Mouse (Mus musculus): ENCODE results near the gene Mef2b.

The Mef2b gene

DNA sequence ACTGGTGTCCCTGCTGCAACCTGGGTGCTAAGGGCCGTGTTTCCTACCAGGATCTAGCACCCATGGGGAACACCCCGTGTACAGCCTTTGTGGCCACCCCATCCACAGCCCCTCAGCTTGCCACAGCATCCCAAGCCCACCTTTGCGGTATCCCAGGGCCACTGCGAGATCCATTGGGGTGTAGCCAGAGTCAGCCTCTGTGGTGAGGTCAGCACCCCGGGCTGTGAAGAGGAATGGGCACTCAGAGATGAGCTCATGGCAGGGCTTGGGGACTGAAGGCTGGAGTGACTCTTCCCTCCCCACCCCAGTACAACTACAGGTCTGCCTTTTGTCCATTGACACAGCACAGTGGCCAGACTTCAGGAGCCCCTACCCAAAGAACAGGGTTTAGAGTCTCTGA lies 5.4 kb upstream of the Mef2b start:
- DNase-seq (ENCODE audit: low spot score), result no peak

- no peak for DNase-seq (ENCODE audit: low spot score)
Measured at GRCm38 (mm10) chr8:70134931-70135330, 4.6 kb upstream of the Mef2b start.

- no peak for DNase-seq (ENCODE audit: low spot score)
Measured at GRCm38 (mm10) chr8:70136591-70136990, 2.9 kb upstream of the Mef2b start.

- no peak for DNase-seq (ENCODE audit: low spot score)
Measured at GRCm38 (mm10) chr8:70137890-70138289, 1.6 kb upstream of the Mef2b start.

DNA sequence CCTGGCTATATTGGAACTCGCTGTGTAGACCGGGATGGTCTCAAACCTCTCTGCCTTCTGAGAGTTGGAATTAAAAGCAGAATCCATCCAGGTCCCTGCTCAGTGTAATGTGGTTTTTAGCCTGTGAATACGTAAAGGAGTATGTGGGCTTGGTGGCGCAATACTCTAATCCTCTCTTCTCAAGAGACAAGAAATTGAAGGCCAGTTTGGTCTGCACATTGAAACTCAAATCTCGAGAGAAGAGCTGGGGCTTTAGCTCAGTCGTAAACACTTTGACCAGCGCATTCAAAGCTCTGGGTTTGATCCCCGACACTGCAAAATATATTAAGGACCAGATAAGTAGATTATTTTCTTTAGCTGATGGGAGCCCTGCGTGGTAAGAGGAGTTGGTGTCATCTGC lies 470 bp downstream of the Mef2b start:
- no peak for DNase-seq (ENCODE audit: low spot score)

DNA sequence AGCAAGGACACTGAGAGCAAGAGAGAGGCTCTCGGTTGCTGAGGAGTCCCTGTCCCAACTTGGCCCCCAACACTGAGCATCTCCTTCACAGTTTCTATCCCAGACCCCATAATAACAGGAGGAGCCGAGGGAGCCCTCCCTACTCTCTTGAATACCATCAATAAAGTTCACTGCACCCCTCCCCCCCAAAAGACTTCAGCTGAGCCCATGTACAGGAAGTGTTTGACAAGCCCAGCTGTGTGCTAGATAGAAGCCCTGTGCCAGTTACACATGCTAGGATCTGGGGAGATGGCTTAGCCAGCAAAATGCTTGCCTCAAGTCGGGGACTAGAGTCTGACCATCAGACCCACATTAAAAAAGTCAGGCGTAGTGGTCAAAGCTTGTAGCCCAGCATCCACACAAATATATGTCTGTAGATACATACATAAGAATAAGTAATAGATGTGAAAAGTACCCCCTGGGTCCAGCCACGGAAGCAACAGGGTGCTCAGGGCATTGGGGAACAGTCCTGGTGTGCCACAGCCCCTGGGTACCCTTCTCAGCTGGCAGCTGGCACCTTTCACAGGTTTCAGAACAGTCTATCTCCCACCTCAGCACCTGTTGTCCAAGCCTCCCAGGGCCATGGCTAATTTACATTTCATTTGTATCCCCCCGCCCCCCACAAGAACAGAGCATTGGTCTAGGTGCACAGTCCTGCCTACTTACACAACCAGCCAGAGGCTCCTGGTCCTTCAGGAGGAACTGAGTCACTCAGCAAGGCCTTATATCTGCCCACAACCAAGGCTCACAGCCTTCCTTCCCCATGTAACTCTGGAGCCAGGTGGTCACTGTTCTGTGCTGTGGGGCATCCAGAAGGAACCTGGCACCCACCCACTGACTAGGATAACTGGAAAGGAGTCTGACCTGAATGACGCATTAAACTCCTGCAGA lies 8.4 kb downstream of the Mef2b start:
- no peak for DNase-seq (ENCODE audit: low spot score)

DNA sequence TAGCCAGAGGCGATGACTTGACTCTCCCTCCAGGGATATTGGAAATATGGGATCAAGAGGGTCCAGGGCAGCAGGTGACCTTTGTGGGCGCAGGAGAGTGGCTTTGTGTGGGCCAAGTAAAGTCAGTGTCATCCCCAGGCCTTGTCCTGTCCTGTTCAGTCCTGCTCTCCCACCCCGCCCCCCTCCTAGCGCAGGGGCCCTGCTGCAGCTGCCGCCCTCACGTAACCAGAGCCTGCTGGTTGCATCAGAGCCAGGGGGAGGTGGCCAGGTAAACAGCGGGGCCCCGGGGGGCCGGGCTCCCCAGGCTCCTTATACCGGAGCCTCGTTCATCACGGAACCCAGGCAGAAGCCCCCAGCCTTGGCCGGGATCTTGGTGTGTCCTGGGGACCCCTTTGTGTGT lies 10.6 kb downstream of the Mef2b start:
- no peak for DNase-seq (ENCODE audit: low spot score)

DNA sequence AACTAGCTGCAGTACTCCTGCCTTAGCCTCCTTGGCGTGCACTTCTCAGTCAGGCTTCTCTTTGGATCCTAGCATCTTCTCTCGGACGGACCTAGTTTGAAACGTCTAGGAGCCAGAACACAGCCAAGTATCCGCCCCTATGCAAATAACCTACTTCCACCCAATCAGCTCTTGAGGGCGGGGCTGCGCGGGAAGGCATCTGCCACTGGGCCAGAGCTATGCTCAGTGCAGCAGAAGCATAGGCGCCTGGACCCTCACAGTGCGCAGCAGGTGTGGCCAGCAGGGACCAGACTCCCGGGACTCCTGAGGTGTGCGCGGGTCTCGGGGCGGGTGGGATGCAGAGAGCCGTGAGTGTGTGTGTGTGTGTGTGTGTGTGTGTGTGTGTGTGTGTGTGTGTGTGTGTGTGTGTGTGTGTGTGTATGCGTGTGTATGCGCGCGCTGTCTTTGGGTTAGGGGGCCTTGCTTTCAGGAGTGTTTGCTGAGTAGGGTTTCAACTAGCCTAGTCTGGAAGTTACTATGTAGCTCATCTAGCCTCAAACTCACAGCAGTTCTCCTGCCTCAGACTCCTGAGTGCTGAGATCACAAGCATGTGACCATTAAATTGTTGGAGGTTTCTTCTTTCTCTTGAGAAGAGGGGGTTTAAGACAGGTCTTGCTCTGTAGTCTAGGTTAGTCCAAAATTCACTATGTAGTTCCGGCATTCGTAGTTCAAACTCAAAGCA lies 13.2 kb downstream of the Mef2b start:
- DNase-seq (ENCODE audit: low spot score), result no peak

DNA sequence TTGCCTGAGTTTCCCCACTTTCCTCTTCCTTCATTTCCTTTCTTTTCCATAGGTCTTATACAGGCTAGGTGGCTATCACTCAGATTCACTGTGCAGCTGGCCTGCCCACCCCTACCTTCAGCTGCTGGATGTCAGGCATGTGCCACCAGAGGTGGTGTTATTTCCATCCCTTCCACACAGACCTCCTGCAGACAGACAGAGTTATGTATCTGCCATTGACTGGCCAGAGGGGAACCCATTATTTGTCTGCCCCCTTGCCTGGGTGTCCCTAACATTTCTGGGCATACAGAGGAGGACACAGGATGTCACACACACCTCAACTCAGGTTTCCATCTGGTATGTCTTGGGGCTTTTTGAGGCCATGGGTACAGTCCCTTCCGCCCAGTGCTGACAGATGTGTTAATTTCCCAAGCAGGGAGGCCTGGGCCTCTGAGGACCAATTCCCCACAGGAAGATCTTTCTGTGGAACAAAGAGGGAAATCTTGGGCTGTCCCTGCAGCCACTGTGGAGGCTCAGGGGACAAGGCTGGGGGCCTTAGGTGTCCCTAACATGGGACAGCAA lies 17.8 kb downstream of the Mef2b start:
- no peak for DNase-seq (ENCODE audit: low spot score)

GRCm38 (mm10) chr8:70158069-70158853 lies 18.8 kb downstream of the Mef2b start:
- DNase-seq (ENCODE audit: low spot score), result peak; percentile 48

DNA sequence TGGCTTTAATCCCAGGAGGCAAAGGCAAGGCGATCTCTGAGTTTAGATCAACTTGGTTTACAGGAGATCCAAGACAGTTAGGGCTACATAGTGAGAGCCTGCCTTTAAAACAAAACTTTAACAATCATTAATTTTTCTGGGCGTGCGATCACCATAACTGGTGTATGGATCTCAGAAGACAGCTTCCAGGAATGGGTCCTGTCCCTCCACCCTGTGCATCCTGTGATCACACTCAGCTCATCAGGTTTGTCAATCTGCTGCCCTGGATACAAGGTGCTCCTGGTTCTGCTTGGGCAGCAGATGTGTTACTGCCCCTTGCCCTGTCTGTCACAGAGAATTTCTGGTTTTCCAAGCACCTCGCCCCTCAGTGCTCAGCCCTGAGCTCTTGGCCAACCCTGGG lies 19.7 kb downstream of the Mef2b start:
- no peak for DNase-seq (ENCODE audit: low spot score)

GRCm38 (mm10) chr8:70160015-70160414 lies 20.5 kb downstream of the Mef2b start:
- no peak for DNase-seq (ENCODE audit: low spot score)

GRCm38 (mm10) chr8:70163316-70163715 lies 23.8 kb downstream of the Mef2b start:
- no peak for DNase-seq (ENCODE audit: low spot score)

DNA sequence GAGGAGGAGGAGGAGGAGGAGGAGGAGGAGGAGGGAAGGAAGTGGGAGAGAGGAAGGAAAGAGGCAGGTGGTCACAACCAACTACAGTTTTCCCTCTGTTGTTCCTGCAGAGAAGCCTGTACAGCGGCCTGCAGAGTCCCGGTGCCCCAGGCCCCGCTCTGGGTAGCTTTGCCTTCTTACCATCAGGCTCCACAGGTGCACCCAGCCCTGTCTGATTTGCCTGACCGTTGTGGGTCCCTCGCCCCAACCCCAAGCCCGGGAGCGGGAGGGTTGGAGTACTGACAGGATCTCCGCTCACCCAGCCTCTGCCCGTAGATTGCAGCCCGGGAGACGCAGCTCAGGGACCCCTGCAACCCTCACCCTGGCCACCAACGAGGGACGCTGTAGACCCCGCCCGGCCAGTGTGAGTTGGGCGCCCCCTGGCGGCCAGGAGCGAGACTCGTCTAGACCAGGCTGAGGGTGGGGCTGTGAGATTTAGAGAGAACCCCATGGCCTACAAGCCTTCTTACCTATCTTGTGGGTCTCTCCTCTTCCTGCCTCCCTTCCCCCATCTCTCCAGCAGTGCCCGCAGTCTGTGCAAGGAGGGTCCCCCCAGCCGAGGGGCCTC lies 27.1 kb downstream of the Mef2b start:
- DNase-seq (ENCODE audit: low spot score), result peak; percentile 32

- DNase-seq (ENCODE audit: low spot score), result no peak
Measured at GRCm38 (mm10) chr8:70170116-70170515, 30.6 kb downstream of the Mef2b start.

GRCm38 (mm10) chr8:70170748-70171147 lies 31.2 kb downstream of the Mef2b start:
- DNase-seq (ENCODE audit: low spot score), result no peak

- DNase-seq (ENCODE audit: low spot score), result no peak
Measured at GRCm38 (mm10) chr8:70171240-70171639, 31.7 kb downstream of the Mef2b start.

DNA sequence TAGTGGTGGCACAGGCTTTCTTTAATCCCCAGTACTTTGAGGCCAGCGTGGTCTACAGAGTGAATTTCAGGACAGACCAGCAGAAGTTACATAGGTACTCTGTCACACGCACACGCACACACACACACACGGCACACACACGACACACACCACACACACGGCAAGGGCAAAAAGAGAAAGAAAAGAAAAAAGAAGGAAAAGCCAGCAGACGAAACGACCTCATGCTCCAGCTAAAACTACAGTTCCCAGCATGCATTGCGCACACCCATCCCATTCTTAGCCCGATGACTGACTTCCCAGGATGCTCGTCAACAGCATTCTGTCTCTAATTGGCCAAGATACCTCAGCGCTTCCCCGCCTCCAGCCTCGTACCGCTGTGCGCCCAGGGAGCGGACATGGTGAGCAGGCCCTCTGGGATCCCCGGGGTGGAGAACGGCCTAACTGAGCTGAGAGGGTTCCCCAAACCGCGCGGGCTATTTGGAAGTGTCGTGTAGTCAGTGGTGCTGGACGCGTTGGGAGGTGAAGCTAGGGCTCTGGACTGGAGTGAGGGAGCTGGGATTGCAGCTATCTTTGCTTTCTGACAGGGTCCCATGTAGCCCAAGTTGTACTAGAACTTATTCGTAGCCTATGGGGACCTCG lies 32.7 kb downstream of the Mef2b start, which contains the start of gene Tmem161a:
Gene Tmem161a (plus strand): TSS at position 314 of the 639 bp plus-strand sequence.
- peak; percentile 95 for DNase-seq (ENCODE audit: low spot score)

DNA sequence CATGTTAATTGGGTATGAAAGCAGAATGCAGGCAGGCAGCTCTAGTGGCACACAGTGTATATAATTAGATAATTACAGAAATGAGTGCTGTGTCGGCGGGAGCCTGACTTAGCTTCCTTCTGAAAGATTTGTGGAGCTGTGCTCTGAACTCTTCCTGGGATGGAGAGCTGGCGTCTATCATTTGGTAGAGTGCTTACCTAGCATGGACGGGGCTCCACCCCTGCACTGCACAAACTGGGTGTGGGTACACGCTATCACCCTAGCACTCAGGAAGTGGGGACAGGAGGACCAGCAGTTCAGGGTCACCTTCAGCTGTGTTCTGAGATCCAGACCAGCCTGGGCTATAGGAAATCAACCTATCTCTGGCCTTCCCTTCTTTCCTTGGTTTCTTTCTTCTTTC lies 33.8 kb downstream of the Mef2b start:
- no peak for DNase-seq (ENCODE audit: low spot score)

GRCm38 (mm10) chr8:70174079-70174478 lies 34.6 kb downstream of the Mef2b start:
- no peak for DNase-seq (ENCODE audit: low spot score)

DNA sequence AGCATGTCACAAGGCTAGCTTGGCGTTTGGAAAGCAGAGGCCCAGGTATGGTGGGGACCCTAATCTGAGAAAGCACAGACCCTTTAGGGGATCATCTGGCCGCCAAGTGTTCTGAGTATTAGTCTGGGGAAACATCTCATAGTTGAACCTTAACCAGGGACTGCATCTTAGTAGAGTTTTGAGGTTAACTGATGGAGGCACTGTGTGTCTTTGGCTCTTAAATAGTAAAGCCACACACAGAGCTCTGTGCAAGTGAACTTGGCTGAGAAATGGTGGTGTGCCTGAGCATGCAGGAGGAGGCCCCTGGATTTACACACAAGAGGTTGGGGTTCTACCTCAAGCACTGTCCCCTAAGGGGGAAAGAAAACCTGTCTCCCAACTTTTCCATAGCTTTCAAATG lies 38.7 kb downstream of the Mef2b start:
- DNase-seq (ENCODE audit: low spot score), result no peak
